Mouse (Mus musculus) gastrocnemius, postnatal 25 days (tissue): Measurements from ENCODE around the gene Fsip1. TPM values are rescaled to one million over a fixed set of nuclear protein-coding genes. Genes with fewer than 3 reads are reported as not detected.
"Not testable (repeated sequence)": the region's sequence is repeated elsewhere in the genome, so short reads cannot be mapped to it uniquely, and the experiment has no call there.

ENCODE experiments used
- DNase-seq: peaks from one replicate; pipeline ENCODE4 v3.0.0; 2022
- long read RNA-seq, 2 experiments: library from polyadenylated mRNA; stranded (forward); transcript quantifications; one replicate each; pipeline ENCODE4 v2.0.0; 2021
- total RNA-seq, 2 experiments: library from RNA; stranded (reverse); gene quantifications; 1 replicate in 1 of 2; 2 replicates in 1 of 2; pipeline ENCODE4 v1.2.3; 2021

Gene Fsip1
- not detected for total RNA-seq
- long read RNA-seq, experiment 1, result 0 reads
- long read RNA-seq, experiment 2, result 0 reads

- peak; percentile 76 for DNase-seq
Observed at GRCm38 (mm10) chr2:118256621-118257053, at the start of gene Fsip1. Gene Fsip1 (minus strand): TSS chr2:118256966.

- DNase-seq, result no peak
Observed at GRCm38 (mm10) chr2:118306522-118306895, 49.7 kb upstream of the Fsip1 start.

- DNase-seq, result no peak
Observed at GRCm38 (mm10) chr2:118305827-118306521, 49.2 kb upstream of the Fsip1 start.

GRCm38 (mm10) chr2:118303456-118303855, 46.7 kb upstream of the Fsip1 start:
- DNase-seq, result no peak

GRCm38 (mm10) chr2:118301656-118302055, 44.9 kb upstream of the Fsip1 start:
- no peak for DNase-seq

- no peak for DNase-seq
Observed at GRCm38 (mm10) chr2:118301041-118301545, 44.3 kb upstream of the Fsip1 start.

GRCm38 (mm10) chr2:118299981-118300380, 43.2 kb upstream of the Fsip1 start:
- no peak for DNase-seq

GRCm38 (mm10) chr2:118298601-118299000, 41.8 kb upstream of the Fsip1 start:
- DNase-seq, result no peak

GRCm38 (mm10) chr2:118297966-118298365, 41.2 kb upstream of the Fsip1 start:
- DNase-seq, result no peak

- DNase-seq, result peak; percentile 61
Observed at GRCm38 (mm10) chr2:118295505-118295904, 38.7 kb upstream of the Fsip1 start.

GRCm38 (mm10) chr2:118293583-118293982, 36.8 kb upstream of the Fsip1 start:
- DNase-seq, result no peak

- DNase-seq, result not testable (repeated sequence)
Observed at GRCm38 (mm10) chr2:118289066-118289460, 32.3 kb upstream of the Fsip1 start.

GRCm38 (mm10) chr2:118288326-118289065, 31.7 kb upstream of the Fsip1 start:
- no peak for DNase-seq

GRCm38 (mm10) chr2:118287678-118288077, 30.9 kb upstream of the Fsip1 start:
- DNase-seq, result no peak

GRCm38 (mm10) chr2:118282467-118282866, 25.7 kb upstream of the Fsip1 start:
- DNase-seq, result no peak

- DNase-seq, result no peak
Observed at GRCm38 (mm10) chr2:118278249-118278648, 21.5 kb upstream of the Fsip1 start.

- DNase-seq, result no peak
Observed at GRCm38 (mm10) chr2:118271606-118272005, 14.8 kb upstream of the Fsip1 start.

- no peak for DNase-seq
Observed at GRCm38 (mm10) chr2:118270213-118270612, 13.4 kb upstream of the Fsip1 start.

GRCm38 (mm10) chr2:118263914-118264201, 7.1 kb upstream of the Fsip1 start:
- DNase-seq, result no peak

GRCm38 (mm10) chr2:118263151-118263913, 6.6 kb upstream of the Fsip1 start:
- DNase-seq, result peak; percentile 14

GRCm38 (mm10) chr2:118262673-118263072, 5.9 kb upstream of the Fsip1 start:
- no peak for DNase-seq

- no peak for DNase-seq
Observed at GRCm38 (mm10) chr2:118259746-118260145, 3.0 kb upstream of the Fsip1 start.

- DNase-seq, result no peak
Observed at GRCm38 (mm10) chr2:118257094-118257493, 328 bp upstream of the Fsip1 start.
